Mouse (Mus musculus) spleen, postnatal 4 days (tissue): ENCODE measurements around the gene Ppp1r21.

Experiments used
- DNase-seq, 2 experiments: peaks; one replicate each; pipeline ENCODE4 v3.0.0; 2022; ENCODE audit warnings: low spot score in 2 of 2

The Ppp1r21 gene

DNA sequence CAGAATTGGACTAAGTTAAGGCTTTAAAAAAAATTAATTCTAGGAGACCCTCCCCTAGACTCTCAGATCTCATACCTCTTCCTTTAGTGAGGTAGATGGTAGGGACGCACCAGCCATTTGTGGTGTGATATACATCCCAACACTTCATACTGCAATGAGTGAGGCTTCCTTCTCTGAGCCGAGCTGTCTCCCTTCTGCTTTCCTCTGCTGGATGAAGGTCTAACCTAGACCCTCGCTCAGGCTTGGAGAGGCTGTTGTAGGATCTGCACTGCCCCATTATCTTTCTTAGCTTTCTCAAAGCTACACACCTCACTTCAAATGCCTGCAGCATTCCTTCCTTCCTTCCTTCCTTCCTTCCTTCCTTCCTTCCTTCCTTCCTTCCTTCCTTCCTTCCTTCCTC is 83.8 kb downstream of the Ppp1r21 start:
- DNase-seq: no peak

DNA sequence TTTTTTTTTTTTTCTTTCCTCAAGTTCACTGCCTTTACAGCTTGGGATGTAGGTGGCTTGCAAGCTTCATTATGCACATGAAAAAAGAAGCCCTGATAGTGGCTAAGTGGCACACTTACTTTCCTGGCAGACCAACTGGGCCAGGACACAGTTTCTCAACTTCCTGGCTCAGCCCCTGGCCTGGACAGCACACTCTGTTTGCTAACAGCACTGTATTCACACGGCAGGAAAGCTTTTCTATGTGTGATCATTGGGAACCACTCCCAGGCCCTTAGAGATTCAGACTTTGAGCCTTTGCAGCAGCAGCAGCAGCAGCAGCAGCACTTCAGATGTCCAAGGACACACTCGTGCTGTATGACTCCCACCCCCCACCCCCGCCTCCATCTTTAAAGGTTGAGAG is 84.3 kb downstream of the Ppp1r21 start:
- DNase-seq: no peak

DNA sequence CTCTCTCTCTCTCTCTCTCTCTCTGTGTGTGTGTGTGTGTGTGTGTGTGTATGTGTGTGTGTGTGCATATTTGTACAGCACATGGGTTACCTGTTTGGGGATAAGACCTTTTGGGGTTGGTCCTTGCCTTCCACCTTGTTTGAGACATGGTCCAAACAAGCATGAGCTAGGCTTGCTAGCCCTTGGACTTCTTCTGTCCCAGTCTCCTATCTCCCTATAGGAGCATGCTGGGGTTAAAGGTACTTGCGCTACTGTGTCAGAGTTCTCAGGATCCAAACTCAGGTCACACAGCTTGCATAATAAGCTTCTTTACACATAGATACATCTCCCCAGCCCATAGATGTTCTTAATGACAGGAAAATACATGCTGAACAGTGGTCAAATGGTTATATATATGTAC is 84.8 kb downstream of the Ppp1r21 start:
- no peak for DNase-seq

DNA sequence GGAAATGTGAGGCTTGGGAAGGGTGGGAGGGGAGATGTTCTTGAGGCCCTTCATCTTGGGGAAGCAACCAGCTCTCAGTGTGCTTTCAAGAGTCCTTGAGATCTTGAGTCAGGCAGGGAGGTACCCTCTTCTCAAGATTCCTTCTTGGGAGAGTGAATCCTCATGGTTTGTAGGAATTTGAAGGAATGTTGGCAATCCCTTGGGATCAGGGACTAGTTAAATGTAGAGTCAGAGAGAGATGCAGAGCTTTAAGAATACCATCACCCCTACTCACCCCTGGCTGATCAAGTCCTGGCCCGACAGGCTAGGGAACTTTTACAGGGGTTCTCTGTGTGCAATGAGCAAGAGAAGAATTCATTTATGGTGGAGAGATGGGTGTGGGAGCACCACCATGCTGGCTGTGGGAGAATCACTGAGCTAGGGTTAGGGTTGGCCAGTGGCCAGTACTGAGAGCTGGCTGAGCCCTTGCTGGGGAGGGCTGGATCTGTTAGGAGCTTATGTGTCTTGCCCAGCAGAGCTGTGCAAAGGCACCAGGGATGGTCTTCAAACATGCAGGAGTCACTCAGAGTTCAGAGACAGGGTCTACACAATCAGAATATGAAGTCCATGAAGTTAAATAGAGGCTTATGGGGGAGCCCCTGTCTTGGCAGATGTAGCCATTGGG is 85.7 kb downstream of the Ppp1r21 start:
- DNase-seq: no peak

DNA sequence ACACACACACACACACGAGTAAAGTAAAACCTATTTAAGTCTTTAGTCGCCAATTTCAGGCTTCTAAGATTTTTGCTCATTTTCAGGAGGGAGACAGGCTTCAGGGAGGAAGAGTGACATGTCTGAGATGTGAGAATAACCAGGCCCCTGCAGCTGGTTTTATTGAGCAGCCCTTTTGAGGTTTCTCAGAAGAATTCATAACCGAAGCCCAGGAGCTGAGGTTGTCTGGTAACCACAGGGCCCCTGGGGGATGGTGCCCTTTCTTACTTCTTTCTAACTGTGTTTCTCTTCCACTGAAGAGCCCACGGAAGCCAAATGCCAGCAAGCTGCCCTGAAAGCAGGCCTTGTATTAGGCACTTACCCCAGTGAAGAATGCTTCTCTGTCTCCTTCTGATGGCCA is 91.0 kb downstream of the Ppp1r21 start:
- DNase-seq: no peak

DNA sequence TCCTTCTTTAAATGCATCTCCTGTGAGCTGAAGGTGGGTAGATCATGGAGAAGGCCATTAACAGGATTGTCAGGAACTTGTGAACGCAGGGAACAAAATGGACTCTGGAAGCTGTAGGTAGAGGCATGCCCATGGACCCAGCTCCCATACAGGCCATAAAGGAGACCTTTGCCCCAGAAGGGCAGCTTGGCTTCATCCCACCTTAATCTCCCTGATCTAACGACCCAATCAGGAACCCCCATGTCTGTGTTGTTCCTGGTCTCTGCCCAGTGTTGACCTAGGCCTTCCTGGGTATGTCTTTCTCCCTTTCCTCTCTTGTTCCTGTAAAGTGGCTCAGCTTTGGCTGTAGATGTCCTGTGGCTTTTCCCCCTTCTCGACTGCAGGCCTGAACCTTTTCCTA is 91.5 kb downstream of the Ppp1r21 start:
- DNase-seq: no peak

DNA sequence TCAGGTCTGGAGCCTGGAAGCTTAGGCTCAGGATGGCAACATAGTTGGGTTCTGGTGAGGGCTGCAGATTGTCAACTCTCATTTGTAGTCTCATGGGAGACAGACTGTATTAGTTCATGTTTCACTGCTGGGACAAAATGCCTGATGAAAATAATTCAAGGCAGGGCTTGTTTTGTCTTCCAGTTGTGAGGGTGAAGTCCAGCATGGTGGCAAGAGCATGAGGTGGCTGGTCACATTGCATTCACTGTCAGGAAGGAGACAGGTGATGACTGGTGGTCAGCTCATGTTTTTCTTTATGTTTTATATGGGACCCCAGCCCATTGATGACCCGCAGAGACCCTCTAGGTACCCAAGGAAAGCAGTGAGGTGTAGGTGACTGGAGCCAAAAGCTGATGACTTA is 92.8 kb downstream of the Ppp1r21 start:
- no peak for DNase-seq

DNA sequence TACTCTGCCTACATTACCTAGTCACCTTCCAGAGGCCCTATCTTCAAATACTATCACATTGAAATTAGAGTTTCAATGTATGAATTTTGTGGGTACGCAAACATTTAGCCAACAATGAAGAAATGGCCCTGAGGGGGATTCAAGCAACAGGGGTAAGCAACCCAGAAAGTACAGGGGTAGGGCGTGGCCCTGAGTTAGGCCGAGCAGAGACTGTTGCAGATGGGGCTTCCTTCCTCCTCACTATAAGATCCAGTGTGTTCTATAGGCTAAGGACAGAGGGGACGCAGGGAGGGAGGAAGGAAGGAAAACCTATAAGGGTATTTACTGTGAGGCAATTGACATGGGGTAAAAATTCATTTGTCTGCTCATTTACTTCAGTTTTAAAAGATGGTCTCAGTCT is 94.5 kb downstream of the Ppp1r21 start:
- no peak for DNase-seq

DNA sequence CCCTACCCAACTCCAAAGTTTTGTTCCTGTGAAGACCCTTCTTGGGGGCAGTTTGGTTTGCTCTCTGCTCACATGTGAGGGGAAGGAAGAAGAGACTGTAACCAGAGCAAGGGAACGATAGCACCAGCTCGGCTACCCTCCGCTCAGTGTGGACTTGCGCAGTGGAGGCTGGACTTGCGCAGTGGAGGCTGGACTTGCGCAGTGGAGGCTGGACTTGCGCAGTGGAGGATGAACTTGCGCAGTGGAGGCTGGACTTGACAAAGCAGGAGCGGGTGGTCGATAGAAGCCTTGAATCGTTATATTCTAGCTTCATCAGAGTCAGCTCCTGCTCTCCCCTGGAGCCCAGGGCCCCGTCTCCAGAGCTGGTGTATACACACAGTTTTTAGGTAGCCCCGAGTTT is 95.4 kb downstream of the Ppp1r21 start:
- DNase-seq: no peak

DNA sequence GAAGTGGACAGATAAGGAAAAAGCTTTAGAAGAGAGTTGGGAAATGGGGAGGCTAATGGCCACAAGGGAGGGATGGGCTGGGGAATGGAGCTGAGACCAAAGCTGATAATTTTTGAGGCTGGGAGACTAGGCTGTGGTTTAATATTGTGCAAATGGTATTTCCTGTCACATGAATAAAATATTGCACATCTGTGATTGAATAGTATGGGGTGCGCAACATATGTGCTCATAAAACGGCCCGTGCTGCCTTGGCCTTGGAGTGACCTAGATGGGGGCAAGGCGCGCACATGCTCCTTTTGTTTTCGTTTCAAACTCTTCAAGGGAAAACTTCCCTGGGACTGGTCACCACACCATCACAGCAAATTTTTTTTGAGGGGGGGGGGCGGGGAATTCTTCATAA is 96.0 kb downstream of the Ppp1r21 start:
- no peak for DNase-seq

DNA sequence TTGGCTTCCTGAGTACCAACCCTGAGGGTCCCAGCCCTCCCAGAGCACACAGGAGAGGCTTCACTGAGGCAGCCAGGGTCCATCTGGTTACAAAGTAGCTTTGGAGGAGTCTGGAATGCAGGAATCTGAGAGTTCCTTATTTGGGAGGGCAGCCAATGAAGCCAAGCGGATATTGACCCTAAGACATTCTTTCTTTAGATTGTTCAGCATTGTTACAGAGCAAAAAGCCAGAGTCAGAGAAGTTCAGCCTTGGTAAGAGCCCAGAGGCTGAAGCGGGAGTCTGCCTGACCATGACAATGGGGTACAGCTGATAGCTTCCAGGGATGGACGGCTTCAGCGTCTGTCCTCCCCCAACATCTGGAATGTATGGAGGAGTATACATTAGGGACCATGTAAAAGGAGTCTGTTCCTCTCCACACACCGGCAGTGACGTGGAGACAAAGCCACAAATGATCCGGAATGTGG is 96.5 kb downstream of the Ppp1r21 start:
- DNase-seq: no peak

DNA sequence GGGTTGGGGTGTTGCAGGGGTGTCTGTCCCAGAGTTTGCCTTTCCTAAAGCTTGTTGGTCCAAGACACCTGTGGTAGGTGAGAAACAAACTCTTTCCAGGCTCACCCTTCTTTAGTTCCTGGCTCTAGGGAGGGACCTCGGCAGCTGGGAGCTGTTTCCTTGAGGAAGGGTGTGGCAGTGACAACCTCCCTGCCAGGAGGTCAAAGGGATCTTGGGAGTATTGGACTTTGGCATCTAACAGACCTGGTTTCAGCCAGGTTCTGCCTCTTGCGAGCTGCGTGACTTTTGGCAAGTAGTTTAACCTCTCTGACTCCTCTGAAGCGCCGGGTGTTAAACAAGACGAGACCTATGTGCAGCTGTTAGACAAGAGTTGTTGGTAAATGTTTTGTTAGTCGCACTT is 97.2 kb downstream of the Ppp1r21 start:
- DNase-seq: no peak

DNA sequence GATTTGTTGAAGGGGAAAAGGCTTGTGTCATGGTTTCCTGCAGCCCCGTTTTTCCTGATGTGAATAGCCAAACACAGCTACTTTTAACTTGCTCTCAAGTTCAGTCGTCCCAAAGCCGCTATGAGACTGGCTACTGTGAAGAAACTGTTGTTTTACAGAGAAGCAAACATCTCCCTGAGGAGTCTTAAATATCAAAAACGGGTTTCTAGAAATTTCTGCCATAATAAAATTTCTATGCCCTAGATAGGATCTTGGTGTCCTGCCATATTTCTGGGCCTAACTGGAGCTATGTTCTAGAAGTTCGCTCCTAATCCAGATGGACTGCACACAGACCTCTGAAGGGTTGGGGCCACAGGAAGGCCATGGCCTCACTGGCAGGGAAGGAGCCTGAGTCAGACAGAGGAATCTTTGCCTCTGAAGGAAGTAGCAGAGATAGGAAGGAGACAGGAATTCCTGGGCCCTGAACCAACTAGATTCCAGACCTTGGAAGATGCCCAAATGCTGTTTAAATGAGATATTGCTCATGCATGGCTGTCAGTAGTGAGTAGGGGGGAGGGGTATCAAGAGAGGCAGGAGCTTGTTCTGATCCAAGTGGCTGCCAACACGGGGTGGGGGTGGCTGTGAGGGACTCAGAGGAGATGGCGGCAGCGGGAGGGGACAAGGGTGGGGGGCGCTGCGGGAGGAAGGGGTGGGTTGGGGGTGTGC is 98.9 kb downstream of the Ppp1r21 start:
- no peak for DNase-seq

DNA sequence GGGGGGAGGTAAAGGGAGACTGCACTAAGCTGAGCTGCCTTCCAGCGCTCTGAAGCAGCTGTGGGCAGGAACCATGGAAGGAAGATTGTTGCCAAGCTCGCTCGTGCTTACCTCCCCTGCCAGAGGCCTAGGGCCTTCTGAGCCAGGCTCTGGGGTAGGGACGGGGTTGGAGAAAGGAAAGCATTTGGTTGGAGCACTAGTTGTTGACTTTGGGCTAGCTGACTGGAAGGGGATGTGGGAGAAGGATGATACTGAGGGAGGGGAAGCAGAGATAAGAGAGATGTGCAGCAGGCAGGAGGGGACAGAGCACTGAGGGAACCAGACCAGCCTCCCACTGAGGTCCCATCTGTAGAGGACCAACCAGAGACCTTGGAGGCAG is 99.5 kb downstream of the Ppp1r21 start:
- no peak for DNase-seq

DNA sequence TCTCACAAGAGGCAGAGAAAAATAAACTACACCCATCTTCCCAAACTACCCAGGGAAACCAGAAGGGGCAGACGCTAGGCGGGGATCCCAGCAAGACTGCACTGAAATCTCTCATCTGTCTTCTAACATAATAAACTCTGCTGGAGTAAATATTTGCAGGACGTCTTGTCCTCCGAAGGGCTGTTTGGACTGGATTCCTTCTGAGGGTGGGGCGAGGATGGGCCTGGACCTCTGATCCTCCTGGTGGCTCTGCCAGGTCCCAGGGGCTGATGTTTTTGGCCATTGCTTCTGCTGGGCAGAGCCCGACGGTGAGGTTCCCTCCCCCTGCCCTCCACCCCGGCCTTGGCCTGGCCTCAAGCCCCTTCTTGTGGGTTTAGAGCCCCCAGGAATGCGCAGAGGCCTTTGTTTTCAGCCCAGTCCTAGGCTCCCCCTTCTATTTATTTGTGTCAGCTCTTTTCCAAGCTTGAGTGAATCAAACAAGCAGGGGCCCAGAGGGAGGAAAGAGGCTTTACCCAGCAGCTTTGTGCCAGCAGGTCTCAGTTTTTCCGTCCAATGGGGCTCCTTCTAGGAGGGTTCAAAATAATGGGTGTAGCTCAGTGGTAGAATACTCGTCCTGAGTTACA is 100.1 kb downstream of the Ppp1r21 start:
- DNase-seq: no peak

DNA sequence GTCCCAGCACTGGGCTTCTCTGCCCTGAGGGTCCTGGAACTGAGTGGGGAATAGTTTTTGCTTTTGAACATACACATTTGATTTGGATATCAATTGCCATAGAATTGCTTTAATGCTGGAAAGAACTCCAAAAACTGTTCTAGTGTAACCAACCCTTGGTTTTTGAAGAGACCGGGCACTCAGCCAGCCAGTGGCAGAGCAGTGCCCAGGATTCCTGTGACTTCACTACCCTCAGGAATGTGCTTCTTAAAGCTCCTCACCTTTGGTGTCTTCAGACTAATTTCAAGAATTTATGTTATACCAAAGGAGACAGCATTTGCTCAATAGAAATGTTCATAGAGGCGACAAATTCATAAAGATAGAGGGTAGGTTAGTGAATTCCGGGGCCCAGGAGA is 100.6 kb downstream of the Ppp1r21 start:
- no peak for DNase-seq

DNA sequence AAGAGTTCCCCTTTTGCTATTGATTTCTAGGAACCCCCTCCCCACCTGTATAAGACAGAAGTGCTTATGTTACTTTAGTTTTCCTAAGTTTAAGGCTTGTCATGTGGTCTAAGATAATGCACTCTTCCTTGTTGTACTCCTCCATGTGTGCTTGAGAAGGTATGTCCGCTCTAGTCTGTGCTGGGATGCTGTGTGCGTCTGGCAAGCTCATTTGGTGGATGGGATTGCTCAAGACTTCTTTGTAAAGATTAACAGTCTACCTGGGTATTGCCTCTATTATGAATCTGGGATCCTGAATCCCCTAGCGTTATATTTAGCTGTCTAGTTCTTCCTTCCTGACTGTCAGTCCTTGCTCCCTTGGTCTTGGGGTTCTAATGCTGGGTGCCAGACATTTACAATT is 102.7 kb downstream of the Ppp1r21 start:
- DNase-seq: no peak

DNA sequence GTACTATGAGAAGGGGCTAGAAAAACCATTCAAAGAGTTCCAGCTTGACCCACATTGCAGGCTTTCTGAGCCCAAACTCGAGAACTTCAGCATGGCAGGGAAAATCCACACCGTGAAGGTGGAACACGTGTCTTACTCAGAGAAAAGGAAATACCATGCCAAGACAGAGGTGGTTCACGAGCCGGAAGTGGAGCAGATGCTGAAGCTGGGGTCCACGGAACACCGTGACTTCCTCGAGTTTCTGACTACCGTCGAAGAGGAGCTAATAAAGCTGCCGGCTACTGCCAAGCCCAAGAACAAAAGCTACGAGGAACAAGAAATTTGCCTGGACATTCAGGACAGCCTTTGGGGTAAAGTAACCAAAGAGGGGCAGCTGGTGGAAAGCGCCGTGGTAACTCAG is 106.2 kb downstream of the Ppp1r21 start:
- no peak for DNase-seq

DNA sequence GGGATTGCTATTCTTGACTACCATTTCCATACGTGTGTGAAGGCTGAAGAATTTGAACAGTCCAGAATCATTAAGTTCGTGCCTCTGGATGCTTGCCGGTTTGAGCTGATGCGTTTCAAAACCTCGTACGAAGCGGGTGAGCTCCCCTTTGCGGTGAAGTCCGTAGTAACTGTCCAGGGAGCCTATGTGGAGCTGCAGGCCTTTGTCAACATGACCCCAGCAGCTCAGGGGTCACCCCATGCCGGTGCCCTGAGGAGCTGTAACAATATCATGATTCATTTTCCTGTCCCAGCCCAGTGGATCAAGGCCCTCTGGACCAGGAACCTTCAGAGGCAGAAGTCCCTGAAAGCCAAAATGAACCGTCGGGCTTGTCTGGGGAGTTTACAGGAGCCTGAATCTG is 106.7 kb downstream of the Ppp1r21 start:
- no peak for DNase-seq
